Mouse (Mus musculus): Measurements from ENCODE around the gene Defa33.
"Not testable (repeated sequence)": the region's sequence is repeated elsewhere in the genome, so short reads cannot be mapped to it uniquely, and the experiment has no call there.

The Defa33 gene

GRCm38 (mm10) chr8:21391511-21391910 lies at the start of gene Defa33:
Gene Defa33, plus strand, starts transcription at chr8:21391811.
- ATAC-seq (ENCODE audit: low TSS enrichment) = not testable (repeated sequence)

DNA sequence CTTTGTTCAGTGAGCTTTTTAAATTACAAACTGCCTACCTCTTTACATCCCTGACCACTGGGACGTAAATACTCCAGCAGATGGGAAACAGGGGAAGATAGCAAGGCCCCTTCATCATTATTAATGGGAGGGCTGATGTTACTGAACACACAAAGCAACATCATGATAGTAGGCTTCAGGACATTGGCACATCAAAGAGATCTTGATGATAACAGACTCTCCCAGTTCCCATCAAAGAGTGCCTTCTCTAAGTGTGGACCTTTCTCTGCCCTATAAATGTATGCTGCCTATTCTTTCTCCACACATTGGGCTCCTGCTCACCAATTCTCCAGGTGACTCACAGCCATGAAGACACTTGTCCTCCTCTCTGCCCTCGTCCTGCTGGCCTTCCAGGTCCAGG lies 13.4 kb upstream of the Defa33 start, which contains the start of gene Defa2:
TSS of gene Defa2 (plus strand) at position 301 of the 400 bp plus-strand sequence.
- not testable (repeated sequence) for ATAC-seq (ENCODE audit: low TSS enrichment)

DNA sequence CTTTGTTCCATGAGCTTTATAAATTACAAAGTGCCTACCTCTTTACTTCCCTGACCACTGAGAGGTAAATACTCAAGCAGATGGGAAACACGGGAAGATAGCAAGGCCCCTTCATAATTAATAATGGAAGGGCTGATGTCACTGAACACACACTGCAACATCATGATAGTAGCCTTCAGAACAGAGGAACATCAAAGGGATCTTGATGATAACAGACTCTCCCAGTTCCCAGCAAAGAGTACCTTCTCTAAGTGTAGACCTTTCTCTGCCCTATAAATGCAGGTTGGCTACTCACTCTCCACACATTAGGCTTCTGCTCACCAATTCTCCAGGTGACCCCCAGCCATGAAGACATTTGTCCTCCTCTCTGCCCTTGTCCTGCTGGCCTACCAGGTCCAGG lies 35.5 kb downstream of the Defa33 start, which contains the start of gene Defa36:
TSS of gene Defa36 (plus strand) at position 301 of the 400 bp plus-strand sequence.
- not testable (repeated sequence) for ATAC-seq (ENCODE audit: low TSS enrichment)

Data from frontal cortex, adult (tissue).